In genomic region chr2:37771618-37772285, GRCm38 (mm10) we compare ENCODE assay signal across 8 mouse cellular contexts. TPM values are rescaled to one million over a fixed set of nuclear protein-coding genes. Genes with fewer than 3 reads are reported as not detected.
A peak's percentile ranks its signal among the peaks of the same experiment; 100 is the strongest.
DNase-seq lines count a peak whose midpoint lies in the region; ATAC-seq and TF ChIP-seq lines count a peak whose summit lies in the region.

No protein-coding gene starts in this region.

- H3K4me2 ChIP-seq in heart, embryonic 12.5 days, result peak overlapping the region; percentile 60
- peak overlapping the region; percentile 57 for H3K4me2 ChIP-seq in kidney, postnatal 0 days (ENCODE audit: low read length)
- peak overlapping the region; percentile 72 for H3K4me2 ChIP-seq in liver, embryonic 11.5 days
- peak overlapping the region; percentile 49 for H3K4me2 ChIP-seq in stomach, embryonic 14.5 days (replicated peaks; ENCODE audit: low read depth, low read length)

- H3K79me2 ChIP-seq in C2C12 (ENCODE audit: control insufficient read depth, insufficient read depth), result no peaks in the 10 kb centered on the region

- no peaks in the 10 kb centered on the region for H3K36me3 ChIP-seq in C2C12 (ENCODE audit: control insufficient read depth, insufficient read depth)
- H3K36me3 ChIP-seq in erythroblast, embryonic 14.5 days (ENCODE audit: control insufficient read depth), result no peaks in the 10 kb centered on the region
- no peaks in the 10 kb centered on the region for H3K36me3 ChIP-seq in heart, embryonic 12.5 days
- no peaks in the 10 kb centered on the region for H3K36me3 ChIP-seq in kidney, postnatal 0 days (ENCODE audit: insufficient read depth, low read length)
- no peaks in the 10 kb centered on the region for H3K36me3 ChIP-seq in liver, embryonic 11.5 days (ENCODE audit: control insufficient read depth, insufficient read depth, low read length)
- H3K36me3 ChIP-seq in stomach, embryonic 14.5 days (ENCODE audit: control insufficient read depth, insufficient read depth, low read length), result no peaks in the 10 kb centered on the region

- peak overlapping the region; percentile 55; the same call in 1 of the 2 replicates for H3K9ac ChIP-seq in heart, embryonic 12.5 days
- no peak overlapping the region for H3K9ac ChIP-seq in kidney, postnatal 0 days (ENCODE audit: low read depth, low read length)
- H3K9ac ChIP-seq in liver, embryonic 11.5 days (ENCODE audit: low read depth, low read length), result no peak overlapping the region; the same call in 1 of the 2 replicates
- 0 out of 2 replicates have a peak overlapping the region, but pooled peaks have one; percentile 1 for H3K9ac ChIP-seq in stomach, embryonic 14.5 days (replicated peaks; ENCODE audit: low read depth, low read length)

- TF ChIP-seq CTCF in C2C12 (IDR thresholded peaks at IDR 0.05; ENCODE audit: control insufficient read depth, insufficient read depth, insufficient read length), result peak; percentile 37
- peak; percentile 71 for TF ChIP-seq CTCF in brain, embryonic 14.5 days (IDR thresholded peaks at IDR 0.05; ENCODE audit: borderline replicate concordance, extremely low read depth, insufficient read depth, insufficient read length)
- TF ChIP-seq CTCF in kidney, postnatal 0 days (IDR thresholded peaks at IDR 0.05; ENCODE audit: low read depth), result peak; percentile 92

- no peak for TF ChIP-seq POLR2A in brain, embryonic 14.5 days (IDR thresholded peaks at IDR 0.05; ENCODE audit: borderline replicate concordance, extremely low read depth, insufficient read depth, insufficient read length, poor library complexity, severe bottlenecking)

- WGBS in heart, embryonic 12.5 days, result under 1% methylated on average over 18 of the region's 18 CpGs
- WGBS in kidney, postnatal 0 days, result under 1% methylated on average over 18 of the region's 18 CpGs
- WGBS in liver, embryonic 11.5 days, result 2% methylated on average over 18 of the region's 18 CpGs
- 1% methylated on average over 18 of the region's 18 CpGs for WGBS in stomach, embryonic 14.5 days

- H3K27ac ChIP-seq in heart, embryonic 12.5 days (ENCODE audit: poor library complexity, severe bottlenecking), result no peak overlapping the region
- H3K27ac ChIP-seq in kidney, postnatal 0 days, result no peak overlapping the region
- no peak overlapping the region for H3K27ac ChIP-seq in liver, embryonic 11.5 days (ENCODE audit: low read depth, low read length)
- H3K27ac ChIP-seq in stomach, embryonic 14.5 days (ENCODE audit: low read length), result no peak overlapping the region

- ATAC-seq in heart, embryonic 12.5 days (ENCODE audit: insufficient number of reproducible peaks, low FRiP score), result peak; percentile 41; the same call in 1 of the 2 replicates
- peak; percentile 67 for ATAC-seq in kidney, postnatal 0 days (replicated peaks; ENCODE audit: low FRiP score, low read depth)
- ATAC-seq in liver, embryonic 11.5 days (replicated peaks; ENCODE audit: low FRiP score), result peak; percentile 62
- ATAC-seq in stomach, embryonic 14.5 days (ENCODE audit: insufficient number of reproducible peaks, insufficient read depth, low FRiP score, low read depth), result peak; percentile 21

- H3K4me3 ChIP-seq in C2C12 (ENCODE audit: insufficient read depth, poor library complexity, severe bottlenecking), result peak overlapping the region; percentile 11
- H3K4me3 ChIP-seq in erythroblast, embryonic 14.5 days (replicated peaks), result peak overlapping the region; percentile 56
- H3K4me3 ChIP-seq in heart, embryonic 12.5 days, result peak overlapping the region; percentile 48
- H3K4me3 ChIP-seq in kidney, postnatal 0 days (replicated peaks; ENCODE audit: low read depth, low read length), result peak overlapping the region; percentile 33
- peak overlapping the region; percentile 44 for H3K4me3 ChIP-seq in liver, embryonic 11.5 days (ENCODE audit: low read depth, low read length)
- peak overlapping the region; percentile 20 for H3K4me3 ChIP-seq in stomach, embryonic 14.5 days (ENCODE audit: low read depth, low read length)

- no peak overlapping the region for H3ac ChIP-seq in C2C12 (ENCODE audit: control insufficient read depth, insufficient read length, low read depth)

- H3K4me1 ChIP-seq in erythroblast, embryonic 14.5 days (ENCODE audit: control insufficient read depth), result peaks cover 18% of the 10 kb centered on the region
- H3K4me1 ChIP-seq in heart, embryonic 12.5 days (replicated peaks), result peaks cover 43% of the 10 kb centered on the region
- peaks cover 11% of the 10 kb centered on the region for H3K4me1 ChIP-seq in kidney, postnatal 0 days (replicated peaks; ENCODE audit: insufficient read depth, low read length)
- H3K4me1 ChIP-seq in liver, embryonic 11.5 days (replicated peaks; ENCODE audit: control insufficient read depth, insufficient read depth, low read length), result peaks cover 10% of the 10 kb centered on the region
- H3K4me1 ChIP-seq in stomach, embryonic 14.5 days (ENCODE audit: control insufficient read depth, insufficient read depth, low read length), result peaks cover 18% of the 10 kb centered on the region

- H3K9me3 ChIP-seq in erythroblast, embryonic 14.5 days (ENCODE audit: control insufficient read depth, low read length), result no peaks in the 10 kb centered on the region
- H3K9me3 ChIP-seq in heart, embryonic 12.5 days (replicated peaks), result no peaks in the 10 kb centered on the region
- no peaks in the 10 kb centered on the region for H3K9me3 ChIP-seq in kidney, postnatal 0 days (replicated peaks; ENCODE audit: low read length)
- H3K9me3 ChIP-seq in liver, embryonic 11.5 days (ENCODE audit: control insufficient read depth, low read length), result no peaks in the 10 kb centered on the region
- H3K9me3 ChIP-seq in stomach, embryonic 14.5 days (ENCODE audit: control insufficient read depth, low read depth, low read length), result no peaks in the 10 kb centered on the region

- DNase-seq in brain, embryonic 14.5 days (ENCODE audit: low read depth), result peak; percentile 93
- peak; percentile 96 for DNase-seq in kidney, postnatal 0 days (ENCODE audit: low spot score)
- peak; percentile 89 for DNase-seq in liver, embryonic 11.5 days (ENCODE audit: low spot score)
- DNase-seq in naive thymus-derived CD4-positive, alpha-beta T cell, adult 2 months (ENCODE audit: low read depth), result peak; percentile 93

- peaks cover 11% of the 10 kb centered on the region for H3K27me3 ChIP-seq in C2C12 (ENCODE audit: control insufficient read depth, insufficient read depth, insufficient read length)
- H3K27me3 ChIP-seq in erythroblast, embryonic 14.5 days (ENCODE audit: control insufficient read depth), result peaks cover 30% of the 10 kb centered on the region
- H3K27me3 ChIP-seq in heart, embryonic 12.5 days (replicated peaks), result no peaks in the 10 kb centered on the region; the same call in 1 of the 2 replicates
- no peaks in the 10 kb centered on the region for H3K27me3 ChIP-seq in kidney, postnatal 0 days (ENCODE audit: insufficient read depth, low read length)
- H3K27me3 ChIP-seq in liver, embryonic 11.5 days (replicated peaks; ENCODE audit: control insufficient read depth, insufficient read depth, low read length), result 0 out of 2 replicates have a peak, but pooled peaks cover 6% of the 10 kb centered on the region
- H3K27me3 ChIP-seq in stomach, embryonic 14.5 days (ENCODE audit: control insufficient read depth, insufficient read depth, low read length), result no peaks in the 10 kb centered on the region

- H3K79me3 ChIP-seq in C2C12 (ENCODE audit: low read depth), result no peaks in the 10 kb centered on the region

TF ChIP-seq in C2C12, 6 proteins besides CTCF, POLR2A, EP300 and RAD21:
- no peak for TF ChIP-seq FOSL1 (IDR thresholded peaks at IDR 0.05; ENCODE audit: insufficient read depth, low read length, poor library complexity, severe bottlenecking)
- no peak for TF ChIP-seq MYOG (IDR thresholded peaks at IDR 0.05; ENCODE audit: control insufficient read depth, extremely low read depth, insufficient read length)
- no peak for TF ChIP-seq CEBPB (IDR thresholded peaks at IDR 0.05; ENCODE audit: low read depth)
- TF ChIP-seq MYOD1 (IDR thresholded peaks at IDR 0.05; ENCODE audit: control insufficient read depth, insufficient read length, low read depth), result no peak
- TF ChIP-seq MAX (IDR thresholded peaks at IDR 0.05), result no peak
- TF ChIP-seq USF1 (IDR thresholded peaks at IDR 0.05; ENCODE audit: low read depth), result no peak

RNA-seq across cellular contexts. Expression of gene Crb2, which starts 4.3 kb away (rescaled TPM):
- polyA plus RNA-seq in C2C12 (2012; fragmentation: generic; extraction: Trizol), result 0.01 TPM
- polyA plus RNA-seq in brain, embryonic 14.5 days (2012; rRNA removed), result 9.8 and 11.3 TPM in 2 replicates
- polyA plus RNA-seq in erythroblast, embryonic 14.5 days (2012), result not detected in 2 replicates
- polyA plus RNA-seq in heart, embryonic 12.5 days (2016; fragmentation: Nextera tagmentation; extraction: Ambion mirVana), result 7.6 and 9.1 TPM in 2 replicates
- 3.1 and 3.3 TPM in 2 replicates for polyA plus RNA-seq in kidney, postnatal 0 days (2015; fragmentation: Nextera tagmentation; extraction: Ambion mirVana)
- 4.8 and 5.0 TPM in 2 replicates for polyA plus RNA-seq in liver, embryonic 11.5 days (2014; fragmentation: Nextera tagmentation; extraction: Ambion mirVana)
- polyA plus RNA-seq in stomach, embryonic 14.5 days (2014; fragmentation: Nextera tagmentation; extraction: Ambion mirVana), result 2.4 and 2.5 TPM in 2 replicates

Comparison
In these comparisons a context has a peak if more than half of its experiments do, and no peak if none do; other contexts are left out.
1. CTCF ChIP-seq: peak in every context shown above with its lines; median percentile 92 in kidney, postnatal 0 days; 71 in brain, embryonic 14.5 days; 37 in C2C12.
2. H3K9ac ChIP-seq: peak in heart, embryonic 12.5 days (single experiment) and stomach, embryonic 14.5 days (single experiment); none in kidney, postnatal 0 days (single experiment) and liver, embryonic 11.5 days (single experiment).
3. Peak in every context shown above with its lines, with median percentiles within 50 percentile points of each other: H3K4me3 ChIP-seq, DNase-seq, ATAC-seq and H3K4me2 ChIP-seq.